Mouse (Mus musculus) retina, postnatal 1 day (tissue): ENCODE results near the gene Mgat5b.

ENCODE experiments used
- DNase-seq: peaks from one replicate; pipeline ENCODE4 v3.0.0-alpha.2; 2012

The Mgat5b gene

DNA sequence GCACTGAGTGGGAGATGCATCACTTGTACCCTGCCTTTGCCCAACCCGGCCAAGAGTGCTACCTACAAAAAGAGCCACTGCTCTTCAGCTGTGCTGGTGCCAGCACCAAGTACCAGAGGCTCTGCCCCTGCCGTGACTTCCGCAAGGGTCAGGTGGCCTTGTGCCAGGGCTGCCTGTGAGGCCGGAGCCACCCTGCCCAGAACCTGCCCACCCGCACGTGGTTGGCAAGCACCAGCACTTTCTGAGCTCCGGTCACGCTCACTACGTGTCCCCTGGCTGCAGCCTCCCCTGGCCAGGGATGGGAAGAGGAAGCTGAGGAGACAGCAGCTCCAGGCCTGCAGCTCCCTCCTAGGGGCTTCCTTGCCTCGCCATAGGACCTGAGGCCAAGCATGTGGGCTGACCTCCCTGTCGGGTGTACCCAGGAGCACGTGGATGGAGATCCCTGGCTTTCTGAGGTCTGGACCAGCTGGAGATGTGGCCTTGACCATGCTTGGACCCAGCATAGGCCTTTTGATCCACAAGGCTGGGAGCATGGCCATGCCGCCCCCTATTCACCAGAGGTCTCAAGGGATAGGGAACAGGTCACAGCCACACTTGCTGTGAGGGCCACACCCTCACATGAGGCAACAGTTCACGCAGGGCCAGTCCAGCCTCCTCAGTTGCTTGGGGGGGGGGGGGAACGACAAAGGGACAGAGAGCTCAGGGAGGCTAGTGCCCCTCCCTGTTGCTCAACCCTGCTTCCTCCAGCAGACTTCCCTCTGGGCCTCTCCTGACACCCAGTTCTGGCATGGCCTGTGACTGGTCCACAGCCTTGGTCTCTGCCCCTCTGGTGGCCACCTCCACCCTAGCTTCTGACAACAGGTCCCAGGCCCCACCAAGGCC lies 67.1 kb downstream of the Mgat5b start:
- no peak for DNase-seq

DNA sequence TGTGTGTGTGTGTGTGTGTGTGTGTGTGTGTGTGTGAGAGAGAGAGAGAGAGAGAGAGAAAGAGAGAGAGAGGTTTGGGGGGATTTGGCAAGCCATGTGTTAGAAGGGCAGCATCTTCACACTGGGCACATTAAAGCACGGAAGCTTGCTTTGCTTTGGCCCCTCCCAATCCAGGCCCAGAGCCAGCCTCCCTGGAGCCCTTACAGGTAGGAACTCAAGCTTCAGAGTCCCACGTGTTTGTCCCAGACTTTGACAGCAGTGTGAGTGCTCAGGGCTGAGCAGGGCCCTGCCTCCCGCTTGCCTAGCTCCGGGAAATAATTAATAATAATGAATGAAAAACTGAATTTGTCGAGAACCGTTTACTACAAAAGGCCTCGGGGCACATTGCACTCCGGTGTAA lies 69.5 kb downstream of the Mgat5b start:
- peak; percentile 40 for DNase-seq

DNA sequence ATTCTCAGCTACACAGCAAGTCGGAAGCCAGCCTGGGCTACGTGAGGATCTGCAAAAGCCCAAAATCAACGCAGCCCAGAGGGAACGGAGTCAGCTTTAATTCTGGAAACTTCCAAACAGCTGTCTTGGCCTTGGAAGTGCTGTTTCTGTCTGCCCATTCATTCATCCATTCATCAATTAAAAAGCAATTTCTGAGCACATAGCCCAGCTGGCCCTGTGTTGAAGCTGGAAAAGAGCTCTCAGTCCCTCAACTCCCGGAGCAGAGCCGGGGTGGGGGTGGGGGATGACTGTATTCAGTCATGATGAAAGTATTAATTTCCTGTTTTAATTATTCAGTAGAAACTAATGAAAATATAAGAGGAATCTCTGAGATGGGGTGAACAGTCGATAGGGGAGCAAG lies 71.6 kb downstream of the Mgat5b start:
- no peak for DNase-seq

DNA sequence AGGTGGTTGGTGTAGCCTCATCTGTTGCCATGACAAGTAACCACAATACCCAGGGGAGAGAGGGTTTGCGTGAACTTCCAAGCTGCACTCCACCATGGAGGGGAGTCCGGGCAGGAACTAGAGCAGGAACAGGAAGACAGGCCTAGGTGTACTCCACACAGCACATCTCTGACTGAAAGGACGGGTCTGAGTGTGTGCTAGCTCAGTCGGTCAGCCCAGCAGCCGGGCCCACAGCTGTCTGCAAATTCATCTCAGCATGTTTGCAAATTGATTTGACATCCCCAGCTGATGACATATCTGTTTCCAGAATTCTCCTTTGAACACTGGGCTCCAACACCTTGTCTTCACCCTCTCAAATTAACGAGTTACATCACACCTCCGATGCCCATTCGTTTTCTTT lies 72.7 kb downstream of the Mgat5b start:
- peak; percentile 39 for DNase-seq

DNA sequence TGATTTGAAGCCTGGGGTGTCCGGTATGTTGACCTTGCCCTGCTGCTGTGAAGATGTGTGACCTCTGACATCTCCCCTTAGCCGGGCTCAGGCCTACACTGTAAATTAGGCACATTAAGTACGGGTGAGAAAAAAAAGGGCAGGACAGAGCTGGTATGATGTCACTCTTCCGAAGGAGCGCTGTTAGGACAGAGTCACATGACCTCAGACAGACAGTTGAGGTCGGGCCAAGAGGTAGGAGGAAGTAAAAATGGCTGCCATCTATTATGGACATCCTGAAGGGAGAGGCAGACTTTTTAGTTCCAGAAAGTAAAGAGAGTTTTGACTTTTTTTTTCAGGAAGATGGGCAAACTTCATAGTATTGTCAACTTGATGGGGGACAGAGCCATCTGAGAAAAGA lies 73.3 kb downstream of the Mgat5b start:
- no peak for DNase-seq

DNA sequence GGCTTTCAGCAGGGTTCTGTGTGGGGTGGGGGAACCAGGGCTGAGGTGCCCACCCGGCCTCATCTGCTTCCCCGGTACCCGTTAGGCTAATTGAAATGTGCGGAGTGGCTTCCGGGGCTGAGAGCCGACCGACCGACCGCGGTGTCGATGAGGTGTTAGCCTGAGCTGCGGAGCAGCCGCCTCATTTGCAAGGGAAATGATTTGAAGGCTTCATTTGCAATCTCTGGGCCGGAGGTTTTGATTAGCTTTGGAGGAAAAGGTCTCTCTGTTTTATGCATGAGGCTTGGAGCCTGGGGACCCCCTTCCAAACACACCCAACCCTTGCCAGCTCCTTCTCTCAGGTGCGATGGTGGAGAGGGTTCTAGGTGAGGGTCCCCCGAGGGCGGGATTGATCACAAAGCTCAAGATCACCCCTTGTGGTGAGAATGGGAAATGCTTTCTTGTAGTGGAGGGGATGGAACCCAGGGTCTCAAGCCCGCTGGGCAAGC lies 75.5 kb downstream of the Mgat5b start:
- DNase-seq, result peak; percentile 78

DNA sequence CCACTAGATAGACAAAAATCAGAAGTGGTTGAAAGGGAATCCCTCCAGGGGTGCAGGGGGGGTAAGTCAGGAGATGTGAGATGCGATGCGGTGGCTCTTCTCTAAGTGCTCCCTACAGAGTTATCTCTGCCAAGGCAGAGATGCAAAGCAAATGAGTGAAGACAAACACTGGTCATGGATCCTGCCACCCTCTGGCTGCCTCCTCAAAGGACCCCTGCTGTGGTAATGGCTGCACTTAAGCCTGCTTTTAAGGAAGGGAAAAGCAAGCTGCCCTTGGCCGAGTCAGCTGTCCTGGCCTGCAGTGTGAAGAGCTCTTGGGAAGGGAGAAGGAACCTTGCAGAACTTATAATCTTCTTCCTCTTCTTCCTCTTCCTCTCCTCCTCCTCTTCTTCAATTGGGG lies 78.3 kb downstream of the Mgat5b start:
- DNase-seq, result no peak

DNA sequence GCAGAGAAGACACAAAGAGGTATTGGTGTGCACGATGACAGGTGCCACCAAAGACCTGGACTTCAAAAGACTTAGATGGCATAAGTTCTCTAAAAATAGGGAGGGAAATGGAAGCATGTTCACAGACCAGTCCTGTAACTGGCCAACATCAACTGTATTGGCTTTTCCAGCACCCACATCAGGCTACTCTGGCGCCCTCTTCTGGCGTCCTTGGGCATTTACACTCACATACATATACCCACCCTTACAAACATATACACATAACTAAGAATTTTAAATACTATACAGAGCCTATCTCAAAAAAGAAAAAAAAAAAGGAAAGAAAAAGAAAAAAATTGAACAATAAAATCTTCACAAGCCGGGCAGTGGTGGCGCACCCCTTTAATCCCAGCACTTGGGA lies 80.3 kb downstream of the Mgat5b start:
- no peak for DNase-seq

DNA sequence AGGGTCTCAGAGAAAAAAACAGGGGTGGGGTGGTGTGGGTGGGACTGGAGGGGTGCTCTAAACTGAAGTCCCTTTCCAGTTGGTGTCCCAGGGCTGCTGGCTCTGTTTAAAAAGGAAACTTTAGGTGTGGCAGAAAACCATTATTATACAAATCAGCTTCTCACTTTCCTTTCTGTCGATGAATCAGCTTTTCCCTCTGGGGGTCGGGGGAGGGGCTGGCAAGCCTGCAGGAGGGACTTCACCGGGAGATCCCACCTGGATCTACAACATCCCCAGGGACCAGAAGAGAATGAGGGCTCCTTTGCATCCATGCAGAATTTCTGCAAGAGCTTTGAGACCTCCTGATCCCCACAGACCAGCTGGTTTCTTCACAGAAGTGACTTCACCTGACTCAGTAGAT lies 81.6 kb downstream of the Mgat5b start:
- no peak for DNase-seq

DNA sequence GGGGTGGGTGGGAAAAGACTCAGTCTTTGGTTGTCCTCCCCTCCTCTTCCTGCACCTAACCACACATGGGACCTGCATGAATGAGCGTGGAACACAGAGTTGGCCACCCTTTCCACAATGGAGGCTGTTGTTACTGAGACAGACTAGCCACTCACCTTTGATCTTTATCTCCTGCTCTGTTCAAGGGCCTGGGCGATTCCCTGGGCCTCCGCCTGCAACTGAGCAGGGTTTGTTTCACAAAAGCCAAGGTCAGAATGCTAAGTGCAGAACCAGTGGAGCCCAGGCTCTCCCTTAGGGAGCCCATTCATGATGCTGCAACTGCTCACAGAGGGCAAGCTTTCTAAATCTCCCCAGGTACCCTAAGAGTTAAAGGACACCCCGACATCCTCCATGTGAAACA lies 83.1 kb downstream of the Mgat5b start:
- no peak for DNase-seq

DNA sequence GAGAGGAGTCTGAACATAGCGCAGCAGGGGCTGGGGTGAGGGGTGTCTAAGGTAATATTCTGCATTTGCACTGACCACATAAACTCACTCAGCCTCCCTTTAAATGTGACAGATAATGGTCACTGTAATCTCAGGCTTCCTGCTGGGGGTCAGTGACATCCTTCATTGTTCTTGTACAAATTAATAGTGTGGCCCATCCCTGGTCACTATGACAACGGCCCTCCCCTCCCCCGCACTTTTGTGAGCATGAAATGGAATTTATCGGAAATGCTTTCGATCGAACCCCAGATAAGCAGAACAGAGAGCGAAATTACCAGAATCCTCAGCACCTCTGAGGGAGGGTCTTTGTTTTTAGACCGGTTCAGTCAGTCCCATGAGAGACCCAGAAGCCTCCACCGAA lies 84.8 kb downstream of the Mgat5b start:
- DNase-seq, result peak; percentile 79

DNA sequence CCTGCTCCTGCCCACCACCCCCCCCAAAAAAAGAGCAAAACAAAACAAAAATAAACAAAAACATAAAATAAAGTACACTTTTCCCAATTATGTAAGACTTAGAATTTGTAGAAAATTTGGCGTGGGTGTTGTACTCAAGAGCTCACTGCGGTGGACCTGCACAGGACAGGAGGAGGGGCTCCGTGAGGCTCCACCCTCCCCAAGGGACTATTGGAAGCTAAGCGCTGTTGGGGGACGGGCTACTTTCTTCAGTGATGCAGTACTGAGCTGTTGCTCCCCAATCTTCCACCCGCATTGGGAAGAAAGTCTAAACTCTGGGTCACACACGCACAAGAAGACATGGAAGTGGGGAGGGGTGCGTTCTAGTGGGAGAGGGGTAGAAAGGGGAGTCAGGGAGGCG lies 85.6 kb downstream of the Mgat5b start:
- DNase-seq, result no peak

DNA sequence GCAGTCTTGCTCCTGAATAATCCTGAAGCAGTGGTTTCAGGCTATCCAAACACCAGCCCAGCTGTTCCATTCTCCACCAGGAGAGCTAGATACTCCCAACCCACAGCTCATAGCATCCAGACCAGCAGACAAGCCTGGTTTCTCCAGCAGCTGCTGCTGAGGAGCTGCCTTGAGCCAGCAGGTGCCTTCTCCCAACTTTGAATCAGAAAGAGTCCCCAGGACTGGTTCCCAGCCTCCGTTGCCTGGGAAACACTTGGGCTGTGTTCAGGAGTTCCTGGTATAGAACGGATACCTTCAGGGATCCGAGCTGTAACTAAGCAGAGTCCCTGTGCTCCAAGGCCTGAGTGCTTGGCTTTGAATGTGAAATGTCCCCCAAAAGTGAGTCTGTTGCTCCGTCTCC lies 98.8 kb downstream of the Mgat5b start:
- DNase-seq, result no peak

DNA sequence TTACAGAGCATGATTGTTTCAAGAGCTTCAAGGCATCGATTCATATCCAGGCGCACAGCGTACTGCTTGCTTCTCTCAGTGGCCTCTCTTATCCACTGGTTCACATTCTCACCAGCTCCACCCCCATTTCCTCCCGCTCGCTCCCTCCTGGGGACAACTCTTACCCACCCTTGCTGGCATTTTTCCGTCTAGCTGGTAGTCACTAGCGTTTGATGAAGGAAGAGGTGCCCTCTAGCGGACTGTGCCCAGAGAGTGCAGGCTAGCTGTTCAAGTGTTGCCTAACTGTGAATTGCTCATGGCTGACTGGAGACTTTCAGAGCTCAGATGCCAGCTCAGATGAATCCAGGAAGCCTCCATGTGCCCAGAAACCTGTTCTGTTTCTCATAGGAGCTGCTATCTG lies 99.7 kb downstream of the Mgat5b start:
- DNase-seq, result peak; percentile 96

DNA sequence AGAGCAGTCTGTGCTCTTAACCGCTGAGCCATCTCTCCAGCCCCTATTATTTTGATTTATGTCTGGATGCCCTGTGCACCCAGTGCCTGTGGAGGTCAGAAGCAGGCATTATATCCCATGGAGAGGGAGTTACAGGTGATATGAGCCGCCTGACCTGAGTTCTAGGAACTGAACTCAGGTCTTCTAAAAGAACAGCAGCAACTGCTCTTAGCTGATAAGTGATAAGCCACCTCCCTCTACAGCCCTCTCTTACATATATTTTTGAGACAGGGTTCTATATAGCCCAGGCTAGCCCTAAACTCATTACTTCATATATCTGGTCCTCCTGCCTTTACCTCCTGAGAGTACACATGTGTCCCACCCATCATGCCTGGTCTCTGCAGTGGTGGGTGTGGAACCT lies 102.4 kb downstream of the Mgat5b start:
- no peak for DNase-seq

DNA sequence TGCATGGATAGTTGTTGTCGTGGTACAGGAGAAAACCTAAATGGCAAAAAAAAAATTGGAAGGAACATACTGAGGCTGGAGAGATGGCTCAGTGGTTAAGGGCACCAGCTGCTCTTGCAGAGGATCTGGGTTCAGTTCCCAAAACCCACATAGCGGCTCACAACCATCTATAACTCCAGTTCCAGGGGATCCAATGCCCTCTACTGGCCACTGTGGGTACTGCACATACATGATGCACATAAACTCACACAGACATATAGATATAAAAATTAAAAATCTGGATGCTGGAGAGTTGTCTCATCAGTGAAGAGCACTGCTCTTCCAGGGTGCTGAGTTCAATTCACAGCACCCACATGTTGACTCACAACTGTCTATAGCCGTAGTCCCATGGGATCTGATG lies 104.9 kb downstream of the Mgat5b start:
- DNase-seq, result no peak

DNA sequence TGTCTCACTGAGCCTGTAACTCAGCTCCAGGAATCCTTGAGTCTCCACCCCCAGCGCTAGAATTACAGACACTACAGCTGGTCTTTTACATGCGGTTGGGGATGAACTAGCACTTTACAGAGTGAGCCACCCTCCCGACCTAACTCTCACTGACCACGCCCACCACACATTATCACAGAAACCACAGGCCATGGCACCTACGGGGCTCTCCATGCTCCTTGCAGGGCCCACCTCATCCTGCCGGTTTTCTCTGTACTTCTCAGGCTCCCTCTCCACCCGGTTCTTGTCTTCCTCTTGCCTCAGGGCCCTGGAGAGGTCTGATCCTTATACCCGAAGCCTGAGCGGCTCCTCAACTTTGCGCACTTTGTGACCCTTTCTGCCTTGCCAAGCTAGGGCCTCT lies 109.0 kb downstream of the Mgat5b start:
- DNase-seq, result peak; percentile 25

DNA sequence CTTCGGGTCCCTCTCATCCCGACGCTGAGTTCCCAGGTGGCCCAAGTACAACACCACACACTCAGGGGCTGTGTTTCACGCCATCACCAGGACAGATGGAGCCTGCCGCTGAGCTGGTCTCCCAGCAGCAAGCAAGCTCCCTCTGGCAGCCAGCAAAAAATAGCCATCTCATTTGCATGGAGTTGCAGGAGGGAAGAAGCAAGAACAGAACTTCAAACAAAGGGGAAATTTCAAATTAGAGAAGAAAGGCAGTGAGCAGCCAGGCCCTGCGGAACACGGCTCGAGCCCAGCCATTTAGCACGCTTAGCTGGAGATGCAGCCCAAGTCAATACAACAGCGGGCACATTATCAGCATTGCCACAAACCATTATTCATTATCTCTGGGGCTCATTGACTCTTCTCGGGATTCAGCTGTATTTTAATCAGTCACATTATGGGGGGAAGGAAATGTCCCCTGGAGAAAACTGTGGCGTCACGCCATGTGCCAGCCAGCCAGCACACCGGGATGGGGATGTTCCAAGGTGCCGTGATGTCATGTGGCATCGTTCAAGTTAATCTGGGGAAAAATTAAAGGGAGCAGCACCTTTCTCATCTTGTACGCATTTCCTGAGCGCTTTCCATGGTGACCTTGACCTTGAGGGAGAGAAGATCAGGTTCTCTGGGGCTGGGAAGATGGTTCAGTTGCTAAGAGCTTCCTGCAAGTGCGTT lies 110.4 kb downstream of the Mgat5b start:
- peak; percentile 53 for DNase-seq

DNA sequence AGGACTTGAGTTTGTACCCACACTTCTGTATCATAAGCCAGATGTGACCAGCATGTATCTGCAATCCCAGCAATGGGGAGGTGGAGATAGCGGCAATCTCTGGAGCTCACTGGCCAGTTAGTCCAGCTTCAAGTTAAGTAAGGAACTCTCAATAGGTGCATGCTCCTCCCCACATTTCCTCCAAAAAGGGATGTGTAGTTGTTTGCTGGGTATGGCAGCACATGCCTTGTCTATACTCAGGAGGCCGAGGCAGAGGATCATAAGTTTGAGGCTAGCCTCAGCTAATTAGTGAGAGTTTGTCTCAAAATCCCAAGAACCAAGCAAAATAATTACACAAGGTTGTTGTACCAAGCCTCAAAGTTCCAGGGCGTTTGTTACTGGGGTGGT lies 110.9 kb downstream of the Mgat5b start:
- DNase-seq, result no peak

DNA sequence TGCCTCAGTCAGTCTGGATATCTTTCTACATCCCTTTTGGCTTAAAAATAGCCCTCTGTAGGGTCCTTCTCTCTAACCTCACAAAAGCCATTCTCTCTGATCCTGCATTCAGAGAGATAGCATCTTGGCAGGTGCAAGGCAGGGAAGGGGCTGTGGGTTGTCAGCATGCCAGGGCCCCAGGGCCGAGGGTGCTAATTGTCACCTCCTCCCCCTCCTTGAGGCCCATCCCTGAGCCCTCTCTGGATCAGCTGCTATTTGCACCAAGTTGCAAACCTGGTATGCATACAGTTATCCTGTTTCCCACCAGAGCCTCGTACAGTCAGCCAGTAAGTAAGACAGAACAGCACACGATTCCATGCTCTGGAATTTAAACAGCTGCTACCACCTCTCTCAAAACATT lies 111.4 kb downstream of the Mgat5b start:
- DNase-seq, result no peak

DNA sequence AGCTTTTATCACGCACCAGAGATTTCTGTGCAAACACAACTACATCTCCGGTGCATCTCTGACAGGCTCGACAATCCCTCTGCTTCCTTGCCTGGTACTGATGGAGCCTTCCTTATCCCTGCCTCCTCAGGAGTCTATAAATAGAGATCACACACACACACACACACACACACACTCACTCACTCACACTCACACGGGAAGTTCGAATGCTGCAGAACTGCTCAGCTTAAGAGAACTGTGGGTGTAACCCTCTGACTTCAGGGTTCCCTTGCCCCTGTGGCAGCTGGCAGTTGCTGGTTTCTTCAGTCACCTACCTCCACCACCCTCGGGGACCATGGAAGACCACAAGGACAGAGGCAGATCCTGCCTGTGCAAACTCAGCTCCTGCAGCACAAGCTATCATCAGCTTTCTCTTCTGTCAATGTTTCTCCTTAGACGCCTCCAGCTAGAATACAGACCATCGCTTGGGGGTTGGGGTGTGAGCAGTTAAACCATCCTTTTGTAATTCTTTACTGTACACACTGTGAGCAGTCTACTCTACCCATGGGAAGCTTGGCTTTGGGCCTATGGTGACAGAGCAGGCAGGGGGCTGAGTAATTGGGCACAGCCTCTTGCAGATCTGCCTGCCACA lies 111.9 kb downstream of the Mgat5b start:
- peak; percentile 26 for DNase-seq

DNA sequence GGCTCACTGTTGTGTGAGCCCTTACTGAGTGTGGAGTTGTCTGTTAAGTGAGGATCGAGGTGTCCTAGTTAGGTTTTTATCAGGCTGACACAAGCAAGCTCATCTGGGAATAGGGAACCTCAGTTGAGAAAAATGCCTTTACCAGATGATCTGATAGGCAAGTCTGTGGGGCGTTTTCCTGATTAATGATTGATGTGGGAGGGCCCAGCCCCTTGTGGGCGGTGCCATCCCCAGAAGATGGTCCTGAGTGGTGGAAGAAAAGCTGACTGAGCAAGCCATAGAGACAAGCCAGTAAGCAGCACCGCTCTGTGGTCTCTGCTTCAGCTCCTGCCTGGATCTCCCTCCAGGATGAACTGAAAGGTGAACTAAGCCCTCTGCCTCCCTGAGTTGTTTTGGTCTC lies 112.6 kb downstream of the Mgat5b start:
- DNase-seq, result peak; percentile 52

DNA sequence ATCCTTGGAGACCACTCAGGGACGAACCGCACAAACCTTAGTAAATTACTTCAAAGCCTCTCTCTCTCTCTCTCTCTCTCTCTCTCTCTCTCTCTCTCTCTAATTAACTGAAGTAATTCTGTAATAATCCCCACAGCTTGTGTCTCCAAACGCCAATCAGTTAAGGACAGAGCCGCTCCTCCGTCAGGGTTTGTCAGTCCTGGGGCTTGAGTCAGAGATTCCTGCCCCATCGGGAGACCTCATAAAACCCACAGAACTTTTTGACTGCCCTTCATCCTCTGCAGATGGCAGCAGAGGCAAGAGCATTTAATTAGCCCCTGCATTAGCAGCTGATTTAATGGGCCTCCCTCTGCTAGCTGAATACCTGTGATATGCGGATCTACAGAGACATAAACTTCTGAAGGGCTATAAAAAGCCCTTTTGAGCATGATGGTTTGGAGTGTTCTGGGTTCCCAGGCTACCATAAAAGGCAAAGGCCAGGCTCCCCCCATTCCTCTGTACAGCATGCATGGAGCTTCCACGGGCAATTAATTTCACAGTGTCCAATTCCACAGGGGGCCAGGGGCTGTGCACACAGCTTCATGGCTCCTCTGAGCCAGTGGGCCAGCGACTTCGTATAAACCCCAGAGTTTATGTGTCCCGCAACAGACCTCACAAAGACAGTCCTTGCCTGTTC lies 117.1 kb downstream of the Mgat5b start:
- DNase-seq, result peak; percentile 30
